Mouse (Mus musculus) ES-E14 (cell line): ENCODE measurements around the gene Nav2. TPM values are rescaled to one million over a fixed set of nuclear protein-coding genes. Genes with fewer than 3 reads are reported as not detected.
A peak's percentile ranks its signal among the peaks of the same experiment; 100 is the strongest.

Experiments
- DNase-seq: peaks from one replicate; pipeline ENCODE4 v3.0.0-alpha.2; 2013; ENCODE audit warnings: low read depth, low spot score
- H3K27ac ChIP-seq: 2 replicates; pipeline ENCODE4 v1.5.1; 2012; ENCODE audit warnings: low read depth, mild to moderate bottlenecking, low read length, moderate library complexity, mixed read lengths; ENCODE audit not compliant: poor library complexity, insufficient read depth, severe bottlenecking
- H3K36me3 ChIP-seq: 2 replicates; pipeline ENCODE4 v1.6.1; 2012; ENCODE audit warnings: mild to moderate bottlenecking, low read length, moderate library complexity, mixed read lengths; ENCODE audit not compliant: control insufficient read depth, poor library complexity, insufficient read depth, severe bottlenecking
- H3K4me1 ChIP-seq, 2 experiments: fragments of 150-350 bp in 1 of 2; sonication (generic) in 1 of 2; 2 replicates each; pipeline ENCODE4 v1.6.1; 2012; ENCODE audit warnings: low read length in 2 of 2, mild to moderate bottlenecking in 1 of 2, mixed read lengths in 1 of 2; ENCODE audit not compliant: control insufficient read depth in 2 of 2, insufficient read depth in 2 of 2, poor library complexity in 1 of 2
- H3K4me3 ChIP-seq, 2 experiments: fragments of 150-350 bp in 1 of 2; sonication (generic) in 1 of 2; 2 replicates each; pipeline ENCODE4 v1.5.1; 2012; ENCODE audit warnings: low read length in 2 of 2, low read depth in 1 of 2, mild to moderate bottlenecking in 1 of 2, mixed read lengths in 1 of 2; ENCODE audit not compliant: insufficient read depth in 1 of 2, poor library complexity in 1 of 2, severe bottlenecking in 1 of 2
- H3K9ac ChIP-seq: 2 replicates; pipeline ENCODE4 v1.6.1; 2012; ENCODE audit warnings: low read depth, mild to moderate bottlenecking, low read length, mixed read lengths; ENCODE audit not compliant: poor library complexity, insufficient read depth, severe bottlenecking
- H3K9me3 ChIP-seq: fragments of 150-350 bp; sonication (generic); 2 replicates; pipeline ENCODE4 v1.6.1; 2012; ENCODE audit warnings: low read depth, mild to moderate bottlenecking, low read length; ENCODE audit not compliant: control insufficient read depth, insufficient read depth
- CHD2 ChIP-seq: IDR thresholded peaks from 2 replicates; pipeline ENCODE4 v1.6.1; 2014; ENCODE audit warnings: mild to moderate bottlenecking, low read depth, low read length, inconsistent platforms
- HCFC1 ChIP-seq: IDR thresholded peaks from 2 replicates; pipeline ENCODE4 v1.6.1; 2012; ENCODE audit warnings: low read length, inconsistent platforms, borderline replicate concordance; ENCODE audit not compliant: insufficient read depth
- MAFK ChIP-seq: IDR thresholded peaks from 2 replicates; pipeline ENCODE4 v1.6.1; 2014; ENCODE audit warnings: mild to moderate bottlenecking, low read depth, low read length, inconsistent platforms; ENCODE audit not compliant: insufficient read depth
- ZC3H11A ChIP-seq: IDR thresholded peaks from 2 replicates; pipeline ENCODE4 v1.6.1; 2012; ENCODE audit warnings: low read depth, mild to moderate bottlenecking, inconsistent platforms, low read length, borderline replicate concordance
- ZNF384 ChIP-seq: IDR thresholded peaks from 2 replicates; pipeline ENCODE4 v1.6.1; 2012; ENCODE audit warnings: low read depth, low read length, inconsistent platforms
- in situ Hi-C, 2 experiments: fragments of 600-800 bp; cut with MboI; formaldehyde crosslinking; loops; one replicate each; pipeline ENCODE4 v1.15.1; 2025; ENCODE audit warnings: low sequenced_read_pairs in 2 of 2, inconsistent platforms in 1 of 2; ENCODE audit not compliant: unreplicated experiment in 2 of 2
- total RNA-seq: library from RNA; depleted of rRNA; stranded (reverse); fragments of 300-350 nt; gene quantifications from 2 replicates; pipeline ENCODE4 v1.2.3, GENCODE M21; 2012

Gene Nav2
- total RNA-seq, 1 experiment = 18.2 TPM

- Histone ChIP-seq H3K9ac (no peak overlapping the region), H3K9me3 (no peaks in the 10 kb centered on the region), H3K36me3 (no peaks in the 10 kb centered on the region), H3K4me3 (no peak overlapping the region), H3K4me1 (no peaks in the 10 kb centered on the region), H3K27ac (no peak overlapping the region)
- DNase-seq = no peak
- TF ChIP-seq ZC3H11A = no peak
- peak; percentile 95 for TF ChIP-seq MAFK
- in situ Hi-C loops = no loop called here
Measured at GRCm38 (mm10) chr7:49178217-49178616, 269.7 kb downstream of the Nav2 start.

GRCm38 (mm10) chr7:49181010-49181409, 272.5 kb downstream of the Nav2 start:
- in situ Hi-C loops = no loop called here
- Histone ChIP-seq H3K4me1 (no peaks in the 10 kb centered on the region), H3K4me3 (no peak overlapping the region), H3K9ac (no peak overlapping the region), H3K27ac (no peak overlapping the region), H3K36me3 (no peaks in the 10 kb centered on the region), H3K9me3 (no peaks in the 10 kb centered on the region)
- TF ChIP-seq ZC3H11A (no peak), MAFK (no peak), ZNF384 (no peak), CHD2 (no peak)
- no peak for DNase-seq

GRCm38 (mm10) chr7:49182427-49182826, 273.9 kb downstream of the Nav2 start:
- in situ Hi-C loops = no loop called here

GRCm38 (mm10) chr7:49183696-49184095, 275.2 kb downstream of the Nav2 start:
- Histone ChIP-seq H3K9me3 (no peaks in the 10 kb centered on the region), H3K9ac (no peak overlapping the region), H3K4me3 (no peak overlapping the region), H3K36me3 (no peaks in the 10 kb centered on the region), H3K4me1 (no peaks in the 10 kb centered on the region), H3K27ac (no peak overlapping the region)
- DNase-seq = no peak
- in situ Hi-C loops = no loop called here
- TF ChIP-seq ZNF384 (no peak), CHD2 (no peak)

More at GRCm38 (mm10) chr7:49182427-49182826, 273.9 kb downstream of the Nav2 start:
- DNase-seq = no peak
- no peaks in the 10 kb centered on the region for H3K36me3 ChIP-seq
- H3K4me1 ChIP-seq = no peaks in the 10 kb centered on the region
- H3K9ac ChIP-seq = no peak overlapping the region
- H3K9me3 ChIP-seq = no peaks in the 10 kb centered on the region
- TF ChIP-seq MAFK (no peak), CHD2 (no peak), ZNF384 (no peak), ZC3H11A (no peak), HCFC1 (no peak)
- H3K4me3 ChIP-seq = no peak overlapping the region
- no peak overlapping the region for H3K27ac ChIP-seq

- in situ Hi-C loops = no loop called here
- H3K27ac ChIP-seq = no peak overlapping the region
- H3K9me3 ChIP-seq = no peaks in the 10 kb centered on the region
- no peaks in the 10 kb centered on the region for H3K36me3 ChIP-seq
- no peak for DNase-seq
- no peak overlapping the region for H3K9ac ChIP-seq
- H3K4me1 ChIP-seq = no peaks in the 10 kb centered on the region
- no peak overlapping the region for H3K4me3 ChIP-seq
- TF ChIP-seq CHD2 (no peak), ZC3H11A (no peak), ZNF384 (no peak), HCFC1 (no peak)
Measured at GRCm38 (mm10) chr7:49185991-49186390, 277.5 kb downstream of the Nav2 start.
